Mouse (Mus musculus): ENCODE measurements at regions not wholly inside any gene's neighbourhood (a gene's known extent, or its start where the extent isn't known, plus 50 kb on each side); places are given as distances from the start of the nearest gene placed in this dataset.

DNA sequence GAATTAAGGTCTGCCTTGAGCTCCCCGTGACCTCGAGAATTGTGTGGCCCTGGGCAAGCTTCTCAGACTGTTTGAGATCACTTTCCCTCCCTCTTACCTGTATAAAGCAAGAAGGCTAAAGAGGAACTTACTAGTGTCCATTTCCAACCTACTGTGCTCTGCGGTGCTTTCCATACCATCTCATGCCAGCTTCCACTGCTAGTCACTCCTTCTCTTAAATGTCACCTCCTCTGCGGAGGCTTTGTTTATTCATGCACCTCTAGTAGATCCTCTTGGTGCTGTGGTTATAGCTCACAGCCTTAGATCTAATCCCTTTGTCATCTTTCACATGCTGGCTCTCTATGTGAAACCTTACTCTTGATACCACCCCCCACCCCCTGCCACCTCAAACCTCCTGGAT, 2310.3 kb upstream of the Lrrc6 start:
- DNase-seq = no peak

DNA sequence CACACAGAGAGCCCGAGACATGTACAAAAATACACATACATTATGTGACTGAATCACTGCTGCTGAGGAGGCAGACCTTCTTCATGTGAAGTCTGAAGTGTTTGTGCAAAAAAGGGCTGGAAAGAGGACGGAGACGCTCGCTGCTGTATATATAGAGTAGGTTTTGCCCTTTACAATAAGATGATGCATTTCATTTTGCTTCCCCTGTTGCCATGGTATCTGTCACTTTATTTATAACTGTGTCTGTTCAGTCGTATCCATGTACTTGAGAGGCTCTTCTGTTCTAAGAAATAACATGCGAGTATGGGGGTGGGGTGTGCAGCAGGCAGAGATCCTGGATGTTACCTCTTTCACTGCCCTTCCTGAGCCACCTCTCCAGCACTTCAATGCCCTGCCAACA, 2309.9 kb upstream of the Lrrc6 start:
- DNase-seq = no peak

DNA sequence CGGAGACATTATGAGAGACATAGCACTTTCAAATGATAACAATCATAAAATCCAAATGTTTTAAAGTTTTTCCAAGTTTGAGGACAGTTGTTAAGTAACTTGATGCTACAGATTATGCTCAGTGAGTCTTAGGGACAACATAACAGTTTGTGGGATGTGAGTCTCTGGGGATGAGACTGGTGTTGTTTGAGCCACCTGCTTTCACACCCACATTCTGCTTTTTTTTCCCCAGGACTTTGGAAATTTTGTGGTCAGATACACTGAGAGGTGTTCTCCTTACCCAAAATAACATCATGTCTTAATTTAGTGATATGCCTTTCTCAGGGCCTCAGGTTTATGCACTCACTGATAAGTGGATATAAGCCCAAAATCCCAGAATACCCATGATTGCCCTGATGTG, 2307.5 kb upstream of the Lrrc6 start:
- DNase-seq = no peak

DNA sequence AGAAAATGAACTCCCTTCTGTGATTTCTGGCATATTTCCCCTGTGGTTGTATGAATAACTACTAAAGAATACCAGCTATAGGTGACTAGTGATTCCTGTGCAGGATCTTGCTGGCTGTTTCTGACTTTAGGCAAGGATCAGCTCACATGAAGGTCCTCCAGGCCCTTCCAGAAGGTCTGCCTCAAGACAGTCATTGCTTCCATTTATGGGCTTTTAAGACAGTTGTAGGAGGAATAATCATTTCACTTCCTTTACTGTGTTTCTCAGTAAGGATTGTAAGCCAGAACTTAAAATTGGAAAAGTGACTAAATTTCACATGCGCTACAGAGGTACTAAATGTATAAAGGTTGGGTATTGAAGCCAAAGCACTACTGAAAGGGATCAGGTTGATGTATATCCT, 2303.5 kb upstream of the Lrrc6 start:
- no peak for DNase-seq

DNA sequence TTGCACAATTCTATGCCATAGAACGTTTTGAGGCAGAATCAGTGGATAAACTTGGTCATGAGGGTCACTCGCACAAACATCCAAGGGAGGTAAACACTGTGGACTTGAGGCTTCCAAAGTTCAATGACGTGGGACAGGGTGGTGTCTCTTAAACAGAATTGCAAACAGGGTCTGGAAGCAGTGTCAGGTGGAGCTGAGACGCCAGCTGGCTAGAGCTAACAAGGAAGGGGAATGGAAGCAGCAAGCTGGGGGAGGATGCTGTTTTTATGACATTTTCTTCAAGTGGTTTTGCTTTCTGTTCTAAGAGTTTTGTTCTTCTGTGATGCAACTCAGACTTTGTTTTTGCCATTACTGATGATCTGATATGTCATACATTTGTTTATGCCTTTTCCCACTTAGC, 2301.1 kb upstream of the Lrrc6 start:
- no peak for DNase-seq

DNA sequence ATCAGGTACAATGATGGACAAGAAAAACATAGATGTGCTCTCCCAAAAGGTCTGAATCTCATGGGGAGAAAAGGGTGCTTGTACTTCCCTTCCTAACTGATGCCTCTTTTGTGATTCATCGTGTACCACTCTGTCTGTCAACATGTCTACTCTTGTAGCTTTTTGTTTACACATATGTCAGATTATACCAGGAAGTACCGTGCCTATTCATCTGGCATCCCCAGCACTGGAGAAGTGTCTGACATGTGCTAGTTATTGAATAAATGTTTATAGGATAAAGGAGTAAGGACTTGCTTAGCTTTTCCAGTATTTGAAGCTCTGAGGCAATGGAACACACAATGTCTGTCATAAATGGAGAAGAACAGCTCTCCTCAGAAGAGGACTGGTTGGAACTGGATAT, 2296.7 kb upstream of the Lrrc6 start:
- DNase-seq = no peak

DNA sequence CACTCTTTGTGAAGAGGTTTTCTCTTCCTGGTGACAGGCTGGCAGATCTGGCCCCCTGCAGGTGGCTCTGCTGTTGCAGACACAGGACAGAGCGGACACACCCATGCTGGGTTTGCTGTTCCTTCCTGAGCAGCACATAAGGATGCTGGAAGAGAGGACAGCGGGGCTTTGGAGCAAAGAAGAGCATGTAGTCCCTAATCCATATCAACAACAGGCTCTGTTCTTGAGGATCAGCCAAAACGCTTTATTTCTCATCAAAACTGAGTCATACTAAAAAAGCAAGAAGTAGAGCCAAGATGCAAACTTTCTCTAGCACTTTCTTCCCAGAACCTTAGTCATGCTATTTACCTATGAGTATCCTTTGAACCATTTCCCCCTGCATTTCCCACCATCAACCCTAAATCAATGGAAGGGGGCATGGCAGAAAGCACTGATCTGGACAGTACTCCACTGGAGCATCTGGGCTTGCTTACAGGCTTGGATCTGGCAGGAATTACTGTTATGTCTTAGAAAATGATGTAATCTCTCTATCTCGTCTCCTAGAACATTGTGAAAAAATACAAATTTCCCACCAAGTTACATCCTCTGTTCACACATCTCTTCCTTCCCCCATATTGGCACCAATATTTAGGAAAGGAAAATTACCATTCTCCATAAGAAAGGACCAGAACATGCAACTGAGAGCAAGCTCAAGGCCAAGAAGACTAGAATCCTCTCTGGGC, 2294.7 kb upstream of the Lrrc6 start:
- DNase-seq = no peak

DNA sequence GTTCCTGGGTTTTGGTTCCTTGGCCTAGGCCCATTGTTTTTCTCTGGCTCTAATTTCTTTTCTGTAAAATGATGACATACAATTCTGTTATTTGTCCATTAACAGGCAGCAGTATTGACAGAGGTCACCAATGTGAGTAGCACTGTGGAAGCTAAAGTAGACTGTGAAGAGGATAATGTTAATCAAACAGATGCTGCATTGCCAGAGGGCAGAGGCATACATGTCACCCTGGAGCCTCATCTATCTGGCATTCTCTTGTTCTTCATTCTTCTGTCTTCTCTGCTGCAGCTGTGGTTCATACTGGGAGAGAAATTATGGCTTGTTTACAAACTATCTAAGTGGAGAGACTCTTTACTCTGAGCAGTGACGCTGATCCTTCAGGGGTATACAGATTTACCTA, 2259.2 kb upstream of the Lrrc6 start:
- no peak for DNase-seq

DNA sequence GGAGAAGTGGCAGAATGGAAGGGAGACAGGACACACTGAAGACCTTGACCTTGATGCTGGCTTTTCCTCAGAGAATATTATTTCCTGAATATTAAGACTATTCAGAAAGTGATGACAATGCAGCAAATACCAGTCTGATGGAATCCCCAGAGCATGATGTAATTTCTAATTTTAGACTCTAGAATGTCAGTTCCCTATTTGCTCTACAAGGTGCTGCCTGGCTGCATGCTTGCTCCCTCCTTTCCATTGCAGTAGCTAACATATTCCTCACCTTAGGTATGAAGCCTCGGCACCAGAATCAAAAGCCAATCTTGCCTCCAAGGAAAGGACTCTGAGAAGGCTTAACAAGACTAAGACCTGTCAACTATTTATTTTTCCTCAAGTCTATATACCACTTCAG, 2254.5 kb upstream of the Lrrc6 start:
- no peak for DNase-seq

DNA sequence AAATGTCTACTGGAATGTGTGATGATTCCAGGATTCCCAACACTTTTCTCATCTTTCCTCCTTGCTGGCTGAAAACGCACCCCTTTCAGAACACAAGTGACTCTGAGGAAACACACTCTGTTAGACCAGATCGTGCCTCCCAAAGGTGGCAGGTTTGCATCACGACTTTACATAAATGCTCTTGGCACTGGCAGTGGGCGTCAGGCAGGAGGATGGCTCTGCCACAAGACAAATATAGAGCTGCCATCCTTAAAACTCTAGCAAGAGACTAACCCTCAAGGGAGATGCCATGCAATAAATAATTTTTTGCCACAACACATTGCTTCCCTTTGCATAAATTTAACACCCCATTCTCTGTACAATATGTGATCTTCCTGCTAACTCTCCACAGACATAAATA, 2254.1 kb upstream of the Lrrc6 start:
- DNase-seq = no peak

DNA sequence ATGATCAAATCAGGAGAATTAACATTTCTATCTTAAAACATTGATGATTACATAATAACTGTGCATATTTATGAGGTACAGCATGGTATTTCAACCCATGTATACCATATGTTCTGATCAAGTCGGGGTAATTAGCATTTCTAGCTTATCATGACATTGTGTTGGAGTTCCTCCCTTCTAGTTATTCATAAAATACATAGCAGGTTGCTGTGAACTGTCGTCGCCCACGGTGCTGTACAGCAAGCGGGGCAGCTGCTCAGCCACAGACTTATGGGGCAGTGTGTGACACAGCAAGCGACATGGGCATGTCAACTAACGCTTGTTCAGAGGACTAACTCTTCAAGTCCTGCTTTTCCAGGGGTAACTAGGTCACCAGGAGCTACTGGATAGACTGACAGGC, 2238.6 kb upstream of the Lrrc6 start:
- DNase-seq = no peak

DNA sequence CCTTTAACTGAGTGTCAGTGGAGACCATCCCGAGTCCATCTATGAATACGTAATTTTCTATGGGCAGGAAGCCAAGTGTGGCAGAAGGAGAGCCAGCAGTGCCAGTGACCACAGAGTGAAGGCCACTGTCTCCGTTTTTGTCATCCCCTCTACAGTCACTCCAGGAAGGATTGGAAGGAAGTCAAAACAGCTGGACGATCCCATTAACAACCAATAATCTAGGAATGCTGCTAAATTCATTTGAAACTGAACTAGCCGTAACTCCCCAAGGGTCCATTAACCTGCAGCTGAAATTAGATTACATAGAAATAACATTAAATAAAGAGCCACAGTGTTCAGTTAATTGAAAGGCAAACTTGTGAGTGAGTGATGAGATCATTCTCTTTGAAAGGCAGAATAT, 2220.5 kb upstream of the Lrrc6 start:
- no peak for DNase-seq

DNA sequence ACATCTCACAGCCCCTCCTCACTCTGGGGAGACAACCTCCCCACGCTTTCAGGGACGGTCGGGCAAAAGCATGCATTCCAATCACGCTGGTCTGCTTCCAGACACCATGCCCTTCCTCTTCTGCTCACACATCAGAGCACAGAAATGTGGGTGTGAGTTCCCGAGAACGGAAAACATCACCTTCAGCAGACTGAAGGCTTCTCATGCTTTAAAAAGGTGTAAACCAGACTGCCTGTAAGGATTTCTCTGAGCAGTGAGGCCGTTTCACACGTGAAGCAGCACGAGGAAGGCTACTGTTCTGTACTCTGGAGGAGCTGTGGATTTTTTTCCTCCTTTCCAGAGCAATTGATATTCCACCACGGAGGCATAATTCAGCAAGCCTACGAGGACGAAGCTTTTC, 2218.8 kb upstream of the Lrrc6 start:
- DNase-seq = no peak

DNA sequence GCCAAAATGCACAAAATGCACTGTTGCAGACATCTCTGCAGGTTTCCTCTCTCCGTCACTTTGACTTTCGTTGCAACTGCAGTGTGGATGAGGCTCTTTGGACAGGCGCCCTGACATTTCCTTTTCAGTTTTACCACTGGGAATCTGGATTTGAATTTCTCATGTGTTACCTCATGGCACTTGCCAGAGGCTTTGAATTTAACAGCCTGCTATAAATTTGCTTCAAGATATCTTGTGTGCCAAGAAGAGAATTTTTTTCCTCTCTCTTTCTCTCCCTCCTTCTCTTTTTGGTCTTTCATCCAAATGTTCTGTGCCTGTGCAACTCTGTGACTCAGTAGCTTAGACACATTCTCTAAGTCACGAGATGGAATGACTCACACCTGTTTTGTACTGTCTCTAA, 2213.6 kb upstream of the Lrrc6 start:
- DNase-seq = no peak

DNA sequence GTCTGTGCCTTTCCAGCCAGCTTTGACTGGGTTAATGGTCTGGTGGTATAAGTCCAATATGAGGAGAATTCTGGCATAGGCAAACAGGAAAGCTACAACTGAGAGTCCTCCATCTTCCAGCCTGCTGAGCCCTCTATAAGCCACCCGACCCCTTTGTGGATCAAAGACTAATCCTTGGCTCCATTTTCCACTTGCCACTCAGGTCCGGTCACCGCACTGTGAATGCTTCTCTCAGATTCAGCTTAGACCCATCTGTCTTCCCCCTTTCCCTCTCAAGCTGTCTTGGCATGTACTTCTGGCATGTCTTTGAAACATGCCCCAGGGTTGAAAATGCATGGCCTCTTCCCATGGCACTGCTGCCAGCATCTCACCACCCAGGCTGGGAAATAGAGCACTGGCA, 2206.6 kb upstream of the Lrrc6 start:
- no peak for DNase-seq

DNA sequence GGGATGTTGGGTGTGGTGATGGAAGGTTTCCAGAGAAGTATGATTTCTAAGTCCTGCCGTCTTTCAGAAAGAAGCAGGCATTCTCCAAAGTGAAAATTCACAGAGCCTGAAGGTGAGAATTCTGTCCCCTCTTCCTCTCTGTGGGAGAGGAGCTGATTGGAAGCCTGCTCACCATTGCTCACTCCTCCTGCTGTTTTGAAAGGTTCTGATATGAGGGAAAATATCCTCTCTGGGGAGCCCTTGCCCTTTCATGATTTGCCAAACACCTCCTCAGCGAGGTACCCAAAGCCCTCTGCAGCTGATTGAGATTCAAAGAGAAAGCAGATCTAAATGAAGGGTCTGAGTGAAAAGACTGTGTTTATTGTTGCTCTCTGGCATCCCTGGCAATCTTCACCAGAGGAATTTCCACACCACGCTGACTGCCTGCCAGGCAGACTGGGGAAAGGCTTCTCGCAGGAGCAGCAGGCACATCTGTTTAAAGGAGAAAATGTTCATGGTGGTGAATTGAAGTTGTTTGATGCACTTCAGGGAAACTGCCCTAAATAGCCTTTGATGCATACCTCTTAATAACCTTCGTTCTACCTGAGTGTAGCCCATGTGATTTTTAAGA, 2194.4 kb upstream of the Lrrc6 start:
- no peak for DNase-seq

DNA sequence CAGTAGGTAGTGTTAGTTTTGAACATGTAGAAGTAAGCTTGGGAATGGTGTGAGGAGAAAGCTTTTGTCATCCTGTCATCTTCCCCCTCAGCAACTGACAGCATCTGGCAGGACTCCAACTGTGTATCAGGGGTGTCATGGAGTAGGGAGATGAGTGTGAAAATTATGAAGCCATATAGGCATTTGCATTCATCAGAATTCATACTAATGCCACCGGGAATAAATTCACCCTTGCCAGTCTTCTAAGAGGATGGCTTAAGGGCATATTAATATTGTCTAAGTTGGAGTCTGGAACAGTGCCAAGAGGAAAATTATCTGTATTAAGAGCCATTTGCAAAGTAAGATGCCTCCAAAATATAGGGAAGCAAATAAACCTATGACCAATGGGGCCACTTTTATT, 2166.8 kb upstream of the Lrrc6 start:
- DNase-seq = no peak

DNA sequence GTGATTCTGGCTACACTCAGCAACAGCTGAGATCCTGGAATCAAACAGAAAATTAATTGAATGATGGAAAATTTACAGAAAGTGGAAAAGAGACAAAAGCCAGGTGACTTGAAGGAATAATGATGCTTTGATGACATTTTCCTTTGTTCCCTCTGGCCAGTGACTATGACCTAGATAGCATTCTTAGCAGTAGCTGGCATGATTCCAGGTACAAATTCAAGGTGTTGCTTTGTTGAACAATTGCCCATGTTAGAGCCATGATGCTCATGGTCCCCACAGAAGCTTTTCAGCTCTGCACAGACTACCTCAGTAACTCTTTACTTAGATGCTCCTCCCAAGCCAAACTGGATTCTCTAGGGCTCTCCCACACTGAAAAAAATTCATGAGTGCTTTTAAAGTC, 2164.6 kb upstream of the Lrrc6 start:
- DNase-seq = no peak

DNA sequence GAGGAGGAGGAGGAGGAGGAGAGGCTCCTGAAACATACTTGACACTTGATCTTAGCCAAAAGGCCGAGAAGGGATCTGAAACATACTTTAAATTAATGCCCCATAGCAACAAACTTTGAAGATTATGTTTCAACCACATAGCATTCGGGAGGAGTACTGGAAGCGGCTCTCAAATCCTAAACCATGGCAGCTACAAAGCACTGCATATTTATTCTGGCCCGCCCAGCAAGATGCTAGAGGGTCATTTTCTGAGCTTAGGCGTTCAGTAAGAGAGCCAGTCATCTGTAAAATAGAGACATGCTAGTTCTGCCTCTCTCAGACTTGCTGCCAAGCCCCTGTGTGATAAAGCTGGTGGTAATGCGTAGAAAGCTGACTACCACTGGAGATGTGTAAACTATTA, 2156.0 kb upstream of the Lrrc6 start:
- no peak for DNase-seq

DNA sequence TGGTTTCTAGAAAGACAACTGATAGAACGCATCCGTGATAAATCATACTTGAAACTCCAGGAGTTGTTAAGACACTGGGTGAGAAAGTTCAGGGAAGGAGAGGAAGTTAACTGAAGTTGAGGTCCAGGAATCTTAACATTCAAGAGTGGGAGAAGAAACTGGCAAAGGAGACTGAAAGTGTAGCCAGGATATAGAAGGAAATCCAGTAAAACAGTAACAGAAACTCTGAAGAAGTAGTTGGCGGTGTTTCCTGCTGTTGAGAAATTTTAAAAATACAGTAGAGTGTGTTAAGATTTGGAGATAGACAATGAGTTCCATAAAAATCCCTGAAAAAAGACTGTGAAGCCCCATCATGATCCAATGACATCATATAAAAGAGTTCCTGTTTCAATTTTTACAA, 2154.3 kb upstream of the Lrrc6 start:
- DNase-seq = no peak

DNA sequence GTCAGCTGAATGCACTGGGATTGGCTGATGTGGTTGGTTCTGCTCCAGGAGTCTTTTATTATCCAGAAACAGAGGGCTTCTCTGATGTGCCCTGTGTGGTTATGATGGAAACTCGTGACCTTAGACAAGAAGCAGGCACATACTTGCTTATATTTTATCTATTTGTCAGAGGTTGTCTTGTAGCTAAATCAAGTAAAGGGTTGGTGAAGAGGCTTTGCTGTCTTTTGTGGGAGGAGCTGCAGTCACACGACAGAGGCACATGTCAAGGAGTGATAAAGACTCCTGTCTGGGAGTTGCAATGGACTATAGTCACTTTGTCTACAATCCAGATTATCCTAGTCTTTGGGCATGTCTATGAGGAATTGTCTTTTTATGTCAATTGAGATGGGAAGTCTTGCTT, 2149.9 kb upstream of the Lrrc6 start:
- no peak for DNase-seq

DNA sequence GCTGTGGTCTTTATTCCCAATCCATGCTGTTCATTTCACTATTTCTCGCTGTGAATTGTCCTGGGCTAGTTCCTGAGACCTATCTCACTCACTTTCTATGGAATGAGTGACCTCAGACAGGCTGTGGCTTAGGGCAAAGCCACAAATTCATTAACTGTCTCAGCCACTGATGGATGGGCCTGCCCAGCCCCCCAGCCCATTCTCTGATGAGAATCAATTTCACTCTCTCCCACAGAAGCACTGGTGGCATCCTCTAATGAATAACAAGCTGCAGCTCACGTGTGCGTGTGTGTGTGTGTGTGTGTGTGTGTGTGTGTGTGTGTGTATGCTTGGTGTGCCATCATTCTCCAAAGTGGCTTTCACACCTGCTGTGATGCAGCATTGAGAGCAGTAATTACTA, 2149.3 kb upstream of the Lrrc6 start:
- DNase-seq = no peak

DNA sequence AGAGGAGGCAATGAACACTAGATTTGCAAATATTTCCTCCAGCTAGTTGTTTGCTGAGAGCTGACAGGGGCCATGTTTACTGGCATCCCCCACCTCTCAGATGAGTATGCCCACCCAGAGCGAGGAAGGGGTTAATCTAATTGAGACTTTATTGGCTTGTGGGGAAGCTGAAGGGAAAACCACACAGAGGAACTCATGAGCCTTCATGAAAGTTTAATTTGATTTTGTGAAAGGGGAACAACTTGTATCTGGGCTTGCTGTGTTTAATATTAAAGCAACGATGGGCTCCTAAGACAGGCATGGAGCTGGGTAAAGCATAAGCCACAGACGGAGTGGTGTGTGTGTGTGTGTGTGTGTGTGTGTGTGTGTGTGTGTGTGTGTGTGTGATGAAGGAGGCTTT, 2146.2 kb upstream of the Lrrc6 start:
- DNase-seq = no peak

DNA sequence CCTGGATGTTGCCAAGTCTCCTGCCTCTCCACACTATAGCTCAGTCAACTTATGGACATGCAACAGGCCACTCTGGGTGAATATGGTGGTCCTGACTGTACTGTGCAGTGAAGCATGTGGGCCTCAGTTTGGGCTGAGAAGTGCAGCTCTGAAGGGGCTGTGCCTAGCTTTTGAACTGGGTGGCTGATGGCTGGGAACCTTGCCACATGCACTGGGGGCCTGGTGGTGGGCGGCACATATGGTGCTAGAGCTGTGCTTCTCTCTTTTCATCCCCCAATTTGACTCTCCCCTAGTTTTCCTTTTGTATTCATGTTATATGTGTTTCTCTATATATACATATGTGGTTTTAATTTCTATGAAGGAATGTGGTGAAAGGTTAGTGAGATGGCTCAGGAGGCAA, 2144.2 kb upstream of the Lrrc6 start:
- no peak for DNase-seq

DNA sequence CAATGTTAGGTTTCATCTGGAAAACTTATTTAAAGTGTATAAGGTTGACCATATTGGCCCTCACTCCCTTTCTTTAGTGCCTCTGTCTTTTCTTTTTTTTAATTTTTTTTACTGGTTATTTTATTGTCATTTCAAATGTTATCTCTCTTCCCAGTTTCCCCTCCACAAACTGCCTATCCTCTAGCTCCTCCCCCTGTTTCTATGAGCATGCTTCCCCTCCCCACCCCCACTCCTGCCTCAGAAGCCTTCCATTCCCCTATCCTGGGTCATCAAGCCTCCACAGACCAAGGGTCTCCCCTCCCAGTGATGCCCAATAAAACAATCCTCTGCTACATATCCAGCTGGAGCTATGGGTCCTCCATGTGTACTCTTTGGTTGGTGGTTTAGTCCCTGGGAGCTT, 2134.9 kb upstream of the Lrrc6 start:
- DNase-seq = no peak
